Mouse (Mus musculus) kidney, adult 18-20 months (tissue): ENCODE measurements around the gene Olfr823.
"Not testable (repeated sequence)": the region's sequence is repeated elsewhere in the genome, so short reads cannot be mapped to it uniquely, and the experiment has no call there.

Experiments used
- DNase-seq: peaks from one replicate; pipeline ENCODE4 v3.0.0; 2021

Gene Olfr823

GRCm38 (mm10) chr10:130115283-130115682, at the start of gene Olfr823:
Olfr823 (minus strand) TSS chr10:130115383.
- not testable (repeated sequence) for DNase-seq

GRCm38 (mm10) chr10:130144121-130144520, 28.9 kb upstream of the Olfr823 start:
- DNase-seq, result no peak

DNA sequence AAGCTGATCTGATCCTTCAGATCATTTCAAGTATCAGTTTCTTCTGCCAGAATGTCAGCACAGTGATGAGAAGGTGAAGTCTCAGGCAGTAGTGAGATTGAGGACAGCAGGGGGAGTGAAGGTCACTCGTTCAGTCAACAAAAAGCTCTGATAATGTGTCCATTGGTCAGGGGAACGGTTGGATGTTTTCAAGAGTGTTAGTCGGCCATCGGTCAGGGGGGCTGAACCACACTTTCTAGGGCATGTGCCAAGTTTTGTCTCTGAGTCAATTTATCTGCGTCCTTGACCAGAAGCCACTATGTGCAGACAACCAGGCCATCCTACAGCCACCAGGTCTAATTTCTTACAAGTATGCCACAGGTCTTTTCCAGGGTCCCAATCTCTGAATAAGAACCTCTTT, 27.3 kb upstream of the Olfr823 start:
- not testable (repeated sequence) for DNase-seq

GRCm38 (mm10) chr10:130134811-130135210, 19.6 kb upstream of the Olfr823 start:
- DNase-seq, result no peak

DNA sequence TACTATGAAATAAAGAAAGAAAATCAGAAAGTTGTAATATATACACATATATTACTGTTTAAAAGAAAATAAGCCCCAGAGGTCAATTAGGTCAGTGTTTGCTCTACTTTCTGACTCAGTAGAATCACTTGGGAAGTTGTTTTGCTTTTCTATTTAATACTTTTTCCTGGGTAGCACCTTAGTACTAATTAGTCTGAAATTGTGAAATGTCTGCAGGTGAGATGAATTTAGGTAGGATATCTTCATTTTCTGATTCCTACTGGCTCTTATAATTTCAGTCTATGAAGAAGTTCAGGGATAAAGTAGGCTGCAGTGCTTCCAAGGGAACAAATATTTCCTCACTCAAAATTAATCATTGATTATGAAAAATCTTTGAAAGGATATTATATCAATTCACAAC, 14.7 kb upstream of the Olfr823 start, which contains the start of gene Olfr824:
Gene Olfr824, minus strand, starts transcription at position 101 of the 400 bp plus-strand sequence.
- DNase-seq, result not testable (repeated sequence)

GRCm38 (mm10) chr10:130116045-130116444, 862 bp upstream of the Olfr823 start:
- DNase-seq, result not testable (repeated sequence)

- no peak for DNase-seq
These were observed 19.1 kb downstream of the Olfr823 start for GRCm38 (mm10) chr10:130096104-130096503.

- peak; percentile 23 for DNase-seq
These were observed 22.2 kb downstream of the Olfr823 start for GRCm38 (mm10) chr10:130092838-130093440.

- no peak for DNase-seq
These were observed 44.3 kb downstream of the Olfr823 start, which contains the start of gene Olfr822 for GRCm38 (mm10) chr10:130070910-130071309. Olfr822 (plus strand) TSS chr10:130071210.
